Mouse (Mus musculus): ENCODE data around the gene Gpr137. TPM values are rescaled to one million over a fixed set of nuclear protein-coding genes. Genes with fewer than 3 reads are reported as not detected.

The Gpr137 gene
- polyA plus RNA-seq, 1 experiment from 2014 or later: 20.4 TPM

DNA sequence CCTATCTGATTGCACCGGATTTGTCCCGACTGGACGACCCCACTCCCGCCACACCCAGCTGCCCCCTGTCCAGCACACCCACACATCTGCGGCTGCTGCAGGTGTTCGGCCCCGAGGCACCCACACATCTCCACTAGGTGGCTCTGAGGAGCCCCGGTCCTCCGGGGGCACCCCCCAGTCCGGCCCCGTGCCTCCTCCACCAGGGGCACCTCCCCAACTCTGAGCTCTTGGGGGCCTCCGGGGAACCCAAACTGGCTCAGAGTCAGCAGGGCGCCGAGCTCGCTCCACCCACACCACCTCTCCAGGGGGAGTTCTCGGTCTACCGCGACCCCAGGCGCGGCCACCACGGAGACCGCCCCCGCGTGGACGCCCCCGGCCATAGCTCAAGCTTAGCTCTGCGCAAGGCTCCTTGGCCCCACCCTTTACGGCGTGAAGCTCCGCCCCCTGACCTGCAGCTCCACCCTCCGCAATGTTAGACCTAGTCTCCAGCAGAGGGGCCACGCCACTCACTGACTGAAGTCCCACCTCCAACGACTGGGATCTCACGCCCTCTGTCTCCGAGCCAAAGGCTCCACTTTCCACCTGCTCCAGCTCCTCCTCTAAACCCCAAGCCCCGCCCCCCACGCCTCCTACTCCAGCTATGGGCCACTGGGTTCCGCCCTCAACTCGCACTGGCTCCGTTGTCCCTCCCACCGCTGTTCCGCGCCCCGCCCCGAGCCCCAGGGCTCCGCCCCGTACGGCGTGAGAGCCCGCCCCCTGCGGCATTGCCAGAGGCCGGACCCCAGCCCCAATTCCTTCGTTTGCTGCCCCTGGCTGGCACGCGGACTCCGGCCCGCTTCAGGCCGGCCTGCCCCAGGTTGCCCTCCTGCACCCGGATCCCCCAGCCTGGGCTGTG lies 37.5 kb upstream of the Gpr137 start:
- under 1% methylated on average over 58 of the region's 59 CpGs for WGBS

DNA sequence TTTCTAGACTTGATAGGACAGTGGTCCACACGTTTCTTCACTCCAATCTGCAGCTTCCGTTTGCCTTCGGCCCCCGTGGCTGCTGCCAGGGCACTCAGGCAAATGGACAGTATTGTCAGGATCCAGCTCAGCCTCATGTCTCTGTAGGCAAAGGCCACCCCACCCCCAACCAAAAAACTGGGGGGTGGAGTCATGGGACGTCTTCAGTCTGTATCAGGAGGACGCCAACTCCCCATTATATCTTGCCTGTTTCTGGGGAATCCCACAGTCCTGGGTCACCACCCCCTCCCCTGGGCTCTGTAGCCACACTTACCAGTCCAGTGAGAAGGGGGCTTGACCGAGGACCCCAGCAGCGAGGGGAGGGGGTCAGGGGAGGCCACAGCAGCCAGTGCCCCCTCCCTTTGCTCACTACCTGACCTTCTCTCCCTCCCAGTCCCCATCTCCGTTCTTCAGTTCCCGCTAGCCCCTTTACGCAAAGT lies 36.8 kb upstream of the Gpr137 start:
- H3K4me2 ChIP-seq (replicated peaks): peak overlapping the region; percentile 87
- ATAC-seq: no peak
- WGBS: 8% methylated on average over 11 of the region's 11 CpGs
- no peaks in the 10 kb centered on the region for H3K27me3 ChIP-seq (replicated peaks)
- peak overlapping the region; percentile 90 for H3K27ac ChIP-seq
- peaks cover 18% of the 10 kb centered on the region; the same call in 1 of the 2 replicates for H3K36me3 ChIP-seq
- peak overlapping the region; percentile 89 for H3K9ac ChIP-seq
- no peaks in the 10 kb centered on the region for H3K9me3 ChIP-seq
- peaks cover 35% of the 10 kb centered on the region for H3K4me1 ChIP-seq (replicated peaks)
- peak overlapping the region; percentile 77 for H3K4me3 ChIP-seq (replicated peaks)

More for the DNA sequence above, 37.5 kb upstream of the Gpr137 start:
- no peaks in the 10 kb centered on the region for H3K27me3 ChIP-seq (replicated peaks)
- peak overlapping the region; percentile 89 for H3K9ac ChIP-seq
- peaks cover 34% of the 10 kb centered on the region for H3K4me1 ChIP-seq (replicated peaks)
- H3K4me2 ChIP-seq (replicated peaks): peak overlapping the region; percentile 87
- H3K36me3 ChIP-seq: peaks cover 19% of the 10 kb centered on the region
- peak overlapping the region; percentile 90 for H3K27ac ChIP-seq
- ATAC-seq: peak; percentile 90
- peak overlapping the region; percentile 77 for H3K4me3 ChIP-seq (replicated peaks)
- no peaks in the 10 kb centered on the region for H3K9me3 ChIP-seq

DNA sequence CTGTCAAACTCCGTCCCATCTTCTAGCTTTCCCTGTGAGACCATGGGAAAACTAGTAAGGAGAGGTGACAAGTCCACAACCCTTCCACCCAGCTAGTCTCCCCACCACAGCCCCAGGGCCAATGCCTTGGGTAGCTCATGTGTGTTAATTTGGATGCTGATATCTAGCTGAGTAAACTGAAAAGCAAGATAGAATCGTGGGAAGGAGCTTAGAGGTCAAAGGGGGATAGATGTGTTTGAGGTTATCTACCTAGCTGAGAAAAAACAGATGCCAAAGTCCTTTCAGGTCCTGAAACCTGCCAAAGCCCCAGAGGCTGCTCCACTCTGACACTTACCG lies 36.3 kb upstream of the Gpr137 start:
- H3K4me3 ChIP-seq (replicated peaks): peak overlapping the region; percentile 77
- no peaks in the 10 kb centered on the region for H3K9me3 ChIP-seq
- WGBS: 29% methylated on average over 3 of the region's 3 CpGs
- H3K9ac ChIP-seq: peak overlapping the region; percentile 89
- no peaks in the 10 kb centered on the region for H3K27me3 ChIP-seq (replicated peaks)
- peaks cover 18% of the 10 kb centered on the region; the same call in 1 of the 2 replicates for H3K36me3 ChIP-seq
- peaks cover 39% of the 10 kb centered on the region for H3K4me1 ChIP-seq (replicated peaks)
- peak overlapping the region; percentile 0; the same call in 1 of the 2 replicates for H3K27ac ChIP-seq
- H3K4me2 ChIP-seq (replicated peaks): peak overlapping the region; percentile 87
- no peak for ATAC-seq

DNA sequence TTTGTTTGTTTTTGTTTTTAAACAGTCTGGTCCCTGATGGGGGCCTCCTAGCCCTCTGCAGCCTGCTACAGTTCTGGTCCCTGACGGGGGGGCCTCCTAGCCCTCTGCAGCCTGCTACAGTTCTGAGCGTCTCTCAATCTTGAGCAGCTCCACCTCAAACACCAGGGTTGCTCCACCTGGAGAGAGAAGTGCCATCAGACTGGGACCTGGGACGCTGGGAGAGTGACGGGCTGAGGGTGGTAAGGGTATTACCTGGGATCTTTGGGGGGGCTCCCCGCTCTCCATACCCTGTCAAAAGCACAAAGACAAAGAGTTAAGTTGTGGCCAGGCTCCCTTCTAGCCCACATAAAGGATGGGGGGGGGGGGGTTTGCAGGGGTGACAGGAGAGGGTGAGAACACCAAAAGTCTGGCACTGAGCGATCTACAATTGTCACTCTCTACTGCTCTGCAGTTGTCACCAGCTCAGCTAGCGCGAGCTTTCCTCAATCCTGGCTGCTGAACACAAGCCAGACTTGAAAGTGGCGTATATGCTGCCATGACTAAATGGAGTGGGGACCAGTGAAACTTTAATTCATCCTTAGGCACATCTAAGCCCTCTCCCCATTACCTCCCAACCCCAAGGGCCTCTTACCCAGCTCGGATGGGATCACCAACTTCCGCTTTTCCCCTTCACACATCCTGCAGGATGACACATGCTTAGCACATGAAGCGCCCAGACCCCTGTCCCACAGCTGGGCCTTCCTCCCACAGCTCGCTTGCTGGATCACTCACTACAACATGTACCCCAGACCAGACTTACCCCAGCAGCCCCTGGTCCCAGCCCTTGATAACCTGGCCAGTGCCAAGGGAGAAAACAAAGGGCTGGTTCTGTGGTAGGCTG lies 35.7 kb upstream of the Gpr137 start:
- Histone ChIP-seq H3K4me3 (replicated peaks) (no peak overlapping the region; the same call in 1 of the 2 replicates), H3K4me1 (replicated peaks) (peaks cover 39% of the 10 kb centered on the region), H3K9me3 (no peaks in the 10 kb centered on the region), H3K36me3 (peaks cover 18% of the 10 kb centered on the region; the same call in 1 of the 2 replicates), H3K27me3 (replicated peaks) (no peaks in the 10 kb centered on the region), H3K9ac (peak overlapping the region; percentile 89; the same call in 1 of the 2 replicates), H3K4me2 (replicated peaks) (peak overlapping the region; percentile 87), H3K27ac (peak overlapping the region; percentile 0; the same call in 1 of the 2 replicates)
- WGBS: 78% methylated on average over 13 of the region's 13 CpGs
- ATAC-seq: no peak

DNA sequence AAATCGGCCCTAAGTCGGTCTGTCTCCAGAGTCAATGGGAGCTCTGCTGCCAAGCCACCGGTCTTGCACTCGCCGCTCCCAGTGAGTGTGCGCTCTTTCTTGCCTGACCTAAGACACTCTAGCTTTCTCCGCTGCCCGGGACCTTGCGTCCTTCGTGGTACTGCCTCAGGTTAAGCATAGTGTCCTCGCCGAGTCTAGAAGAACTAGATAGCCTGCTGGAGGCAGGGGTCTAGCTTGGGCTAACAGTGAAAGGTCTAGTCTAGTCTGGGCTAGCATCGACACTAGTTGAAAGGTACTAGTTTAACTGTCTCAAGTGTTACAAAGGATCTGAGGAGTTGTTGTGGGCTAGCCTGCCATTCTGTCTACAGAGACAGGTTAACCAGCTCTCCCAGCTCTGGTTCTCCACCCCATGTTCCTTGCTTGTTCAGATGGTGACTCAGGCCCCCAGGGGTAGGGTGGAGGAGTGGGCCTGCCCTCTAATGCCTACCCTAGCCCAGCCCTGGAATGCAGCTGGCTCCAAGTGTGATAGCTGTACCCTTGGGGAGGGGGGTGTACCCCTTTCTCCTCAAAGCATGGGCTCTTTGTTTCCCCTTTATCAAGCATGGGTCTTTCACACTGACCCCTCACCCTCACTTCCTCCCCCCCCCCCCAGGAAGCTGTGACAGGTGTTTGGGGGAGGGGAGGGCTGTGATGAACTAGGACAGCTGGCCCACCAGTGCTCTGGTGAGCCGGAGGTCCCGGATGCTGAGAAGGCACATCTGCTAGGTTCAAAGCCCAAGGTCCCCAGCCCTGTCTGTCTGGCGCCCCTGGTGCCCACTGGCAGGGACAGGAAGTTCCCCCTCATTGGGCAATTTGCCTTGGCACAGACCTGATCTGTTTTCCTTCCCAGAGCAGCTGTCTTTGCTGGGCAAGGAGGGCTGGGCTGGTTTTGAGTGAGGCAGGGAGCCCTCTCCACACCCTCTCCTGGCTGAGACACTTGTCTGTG lies 33.5 kb upstream of the Gpr137 start, which contains the start of gene Plcb3:
TSS of gene Plcb3 (minus strand) at position 934 of the 985 bp plus-strand sequence.
- Histone ChIP-seq H3K9ac (peak within 1 kb of the TSS; percentile 73), H3K27ac (peak within 1 kb of the TSS; percentile 92), H3K4me1 (replicated peaks) (peaks cover 57% of the 10 kb centered on the region), H3K27me3 (replicated peaks) (no peaks in the 10 kb centered on the region), H3K4me3 (replicated peaks) (peak within 1 kb of the TSS; percentile 55), H3K4me2 (replicated peaks) (peak within 1 kb of the TSS; percentile 88), H3K36me3 (peaks cover 11% of the 10 kb centered on the region; the same call in 1 of the 2 replicates), H3K9me3 (no peaks in the 10 kb centered on the region)
- WGBS: under 1% methylated on average over 16 of the region's 16 CpGs
- no peak for ATAC-seq

DNA sequence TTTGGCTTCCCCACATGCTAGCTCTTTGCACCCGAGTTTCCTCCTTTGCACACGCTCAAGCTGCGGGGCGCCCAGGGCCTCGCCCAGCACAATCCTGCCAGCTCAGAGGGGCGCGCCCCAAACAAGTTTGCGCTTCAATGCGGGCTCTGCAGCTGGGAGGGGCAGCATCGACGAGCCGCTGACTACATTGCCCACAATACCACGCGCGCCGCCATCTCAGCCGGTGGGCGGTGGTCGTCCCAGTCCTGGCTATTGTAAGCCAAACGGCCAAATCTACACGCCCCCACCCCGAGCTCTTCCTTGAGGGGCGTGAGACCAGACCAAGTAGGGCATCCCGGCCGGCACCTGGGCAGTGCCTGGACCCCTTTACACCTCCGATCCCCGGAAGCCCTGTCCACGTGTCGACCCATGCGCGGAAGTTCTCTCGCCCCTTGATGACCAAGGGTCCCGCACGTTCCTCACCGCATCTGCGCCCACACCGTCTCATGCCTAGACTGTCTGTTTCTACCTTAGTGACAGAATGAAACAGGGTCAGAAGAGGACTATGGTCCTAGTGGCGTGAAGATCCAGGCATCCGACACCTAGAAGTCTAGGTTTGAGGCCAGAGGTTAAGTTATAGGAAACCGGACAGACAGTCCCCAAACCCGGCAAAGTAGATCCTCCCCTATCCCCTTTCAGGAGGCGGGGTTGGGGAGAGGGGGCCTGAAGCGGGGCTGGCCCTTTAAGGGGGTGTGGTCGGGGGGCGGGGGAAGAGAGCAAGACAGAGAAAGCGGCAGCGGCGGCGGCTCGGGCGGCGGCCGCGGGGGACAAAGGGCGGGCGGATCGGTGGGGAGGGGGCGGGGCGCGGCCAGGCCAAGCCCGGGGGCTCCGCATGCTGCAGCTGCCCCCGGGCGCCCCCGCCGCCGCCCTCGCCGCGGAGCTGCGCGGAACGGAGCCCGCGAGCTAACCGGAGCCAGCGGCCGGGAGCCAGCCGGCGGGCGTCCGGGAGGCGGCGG lies 32.2 kb upstream of the Gpr137 start, which contains the start of gene Ppp1r14b:
TSS of gene Ppp1r14b (plus strand) at position 758 of the 995 bp plus-strand sequence.
- H3K4me2 ChIP-seq (replicated peaks): peak within 1 kb of the TSS; percentile 88
- peak; percentile 69 for ATAC-seq
- under 1% methylated on average over 72 of the region's 84 CpGs for WGBS
- peaks cover 11% of the 10 kb centered on the region; the same call in 1 of the 2 replicates for H3K36me3 ChIP-seq
- peak within 1 kb of the TSS; percentile 55 for H3K4me3 ChIP-seq (replicated peaks)
- H3K4me1 ChIP-seq (replicated peaks): peaks cover 69% of the 10 kb centered on the region
- H3K9ac ChIP-seq: peak within 1 kb of the TSS; percentile 73
- H3K27ac ChIP-seq: peak within 1 kb of the TSS; percentile 92
- H3K9me3 ChIP-seq: no peaks in the 10 kb centered on the region
- H3K27me3 ChIP-seq (replicated peaks): no peaks in the 10 kb centered on the region

DNA sequence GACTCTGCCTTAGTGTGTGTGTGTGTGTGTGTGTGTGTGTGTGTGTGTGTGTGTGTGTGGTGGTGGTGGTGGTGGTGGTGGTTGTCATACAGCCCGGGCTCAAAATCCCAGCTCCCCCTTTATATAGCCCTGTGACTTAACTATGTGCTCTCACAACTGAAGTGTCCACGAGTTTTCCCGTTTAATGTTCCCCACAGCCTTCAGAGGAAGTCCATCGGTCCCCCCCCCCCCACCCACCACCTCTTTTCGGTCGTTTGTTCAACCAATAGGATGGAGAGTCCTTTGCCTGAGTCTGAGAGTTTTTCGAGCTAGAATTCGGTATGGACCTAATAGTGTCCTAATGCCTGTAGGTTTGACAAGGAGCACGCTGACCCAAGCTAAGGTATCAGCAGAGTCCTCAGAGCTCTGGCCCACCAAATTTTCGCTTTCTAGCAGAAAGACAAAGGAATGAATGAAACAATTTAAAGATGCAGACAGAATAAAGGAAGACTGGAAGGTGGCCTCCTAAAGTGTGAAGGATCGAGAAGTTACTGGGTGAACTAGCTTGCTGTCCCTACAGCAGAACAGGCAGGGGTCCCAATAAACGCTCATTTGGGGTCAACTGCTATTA lies 31.4 kb upstream of the Gpr137 start:
- Histone ChIP-seq H3K9me3 (no peaks in the 10 kb centered on the region), H3K9ac (peak overlapping the region; percentile 73), H3K4me1 (replicated peaks) (peaks cover 63% of the 10 kb centered on the region), H3K4me3 (replicated peaks) (peak overlapping the region; percentile 55), H3K36me3 (peaks cover 11% of the 10 kb centered on the region; the same call in 1 of the 2 replicates), H3K27me3 (replicated peaks) (no peaks in the 10 kb centered on the region), H3K4me2 (replicated peaks) (peak overlapping the region; percentile 88), H3K27ac (peak overlapping the region; percentile 92; the same call in 1 of the 2 replicates)
- WGBS: 33% methylated on average over 12 of the region's 12 CpGs
- ATAC-seq: no peak

DNA sequence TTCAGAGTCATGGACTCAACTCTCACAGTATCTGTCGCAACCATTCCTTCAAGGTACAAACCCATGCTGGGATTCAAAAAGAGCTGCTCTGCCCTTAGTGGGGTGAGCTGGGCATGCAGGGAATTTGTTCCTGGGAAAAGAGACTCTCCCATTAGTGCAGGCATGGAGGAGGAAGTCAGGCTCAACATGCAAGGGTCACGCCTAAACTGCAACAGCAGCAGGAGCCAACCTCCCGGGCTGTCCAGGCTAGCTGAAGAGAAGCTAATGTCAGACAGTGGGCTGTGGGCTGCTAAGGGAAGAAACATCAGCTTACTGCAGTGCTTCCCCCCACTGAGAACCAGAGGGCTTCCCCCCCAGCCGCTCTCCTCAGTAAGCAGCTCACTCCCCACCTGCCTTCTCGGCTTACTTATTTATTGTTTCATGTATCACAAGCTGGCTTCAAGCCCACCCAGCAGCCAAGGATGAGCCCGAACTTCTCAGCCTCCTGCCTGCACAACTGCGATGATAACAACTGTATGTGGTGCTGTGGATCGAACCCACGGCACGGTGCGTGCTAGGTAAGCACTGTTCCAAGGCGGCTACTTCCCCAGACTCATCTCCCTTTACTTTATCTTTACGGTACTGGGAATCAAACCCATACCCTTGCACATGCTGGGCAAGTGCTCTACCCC lies 30.1 kb upstream of the Gpr137 start:
- Histone ChIP-seq H3K36me3 (peaks cover 2% of the 10 kb centered on the region; the same call in 1 of the 2 replicates), H3K4me1 (replicated peaks) (peaks cover 58% of the 10 kb centered on the region), H3K27ac (peak overlapping the region; percentile 49; the same call in 1 of the 2 replicates), H3K4me3 (replicated peaks) (no peak overlapping the region), H3K27me3 (replicated peaks) (no peaks in the 10 kb centered on the region), H3K4me2 (replicated peaks) (no peak overlapping the region), H3K9ac (0 out of 2 replicates have a peak overlapping the region, but pooled peaks have one; percentile 10), H3K9me3 (no peaks in the 10 kb centered on the region)
- no peak for ATAC-seq
- 76% methylated on average over 13 of the region's 13 CpGs for WGBS

DNA sequence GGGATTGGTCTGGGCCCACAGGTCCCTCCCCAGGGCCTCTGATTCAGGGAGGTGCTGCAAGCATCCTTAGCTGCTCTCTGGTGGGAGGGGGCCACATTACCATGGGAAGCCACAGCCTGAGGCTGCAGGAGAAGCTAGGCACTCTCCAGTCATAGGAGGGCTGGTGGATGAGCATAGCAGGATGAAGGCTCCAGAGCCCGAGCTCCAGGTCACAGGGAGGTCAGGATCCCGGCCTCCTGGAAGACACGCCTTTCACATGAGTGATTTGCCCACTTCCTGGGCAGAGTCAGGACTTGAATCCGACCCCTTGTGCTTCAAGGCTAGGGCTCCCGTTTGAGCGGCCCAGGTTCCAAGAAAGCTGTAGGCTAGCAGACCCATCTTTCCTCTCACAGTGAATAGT lies 29.4 kb upstream of the Gpr137 start:
- no peaks in the 10 kb centered on the region for H3K9me3 ChIP-seq
- H3K4me3 ChIP-seq (replicated peaks): no peak overlapping the region
- no peak for ATAC-seq
- H3K4me1 ChIP-seq (replicated peaks): peaks cover 58% of the 10 kb centered on the region
- H3K36me3 ChIP-seq: peaks cover under 1% of the 10 kb centered on the region; the same call in 1 of the 2 replicates
- no peak overlapping the region; the same call in 1 of the 2 replicates for H3K9ac ChIP-seq
- WGBS: 24% methylated on average over 6 of the region's 6 CpGs
- H3K27ac ChIP-seq: peak overlapping the region; percentile 92
- H3K4me2 ChIP-seq (replicated peaks): peak overlapping the region; percentile 72; the same call in 1 of the 2 replicates
- no peaks in the 10 kb centered on the region for H3K27me3 ChIP-seq (replicated peaks)
